Mouse (Mus musculus) neural tube, embryonic 11.5 days (tissue): ENCODE data around the gene Lrrk1. TPM values are rescaled to one million over a fixed set of nuclear protein-coding genes. Genes with fewer than 3 reads are reported as not detected.

Experiments used
- ATAC-seq: fragments of 200-750 bp; cut with Nextera tagmentation; 2 replicates; pipeline ENCODE4 v1.8.0; 2017; ENCODE audit warnings: moderate number of reproducible peaks, mild to moderate bottlenecking, moderate TSS enrichment, moderate library complexity; ENCODE audit not compliant: insufficient read depth, low FRiP score, low TSS enrichment
- DNase-seq: peaks from one replicate; pipeline ENCODE4 v3.0.0-alpha.2; 2015; ENCODE audit warnings: low spot score
- H3K27ac ChIP-seq: fragments of 300-500 bp; sonication (generic); 2 replicates; pipeline ENCODE4 v1.5.1; 2014; ENCODE audit warnings: low read depth, mild to moderate bottlenecking, low read length
- H3K27me3 ChIP-seq: fragments of 300-500 bp; sonication (generic); 2 replicates; pipeline ENCODE4 v1.6.1; 2014; ENCODE audit warnings: mild to moderate bottlenecking, low read length, mixed read lengths; ENCODE audit not compliant: control insufficient read depth, insufficient read depth
- H3K36me3 ChIP-seq: fragments of 300-500 bp; sonication (generic); 2 replicates; pipeline ENCODE4 v1.6.1; 2014; ENCODE audit warnings: mild to moderate bottlenecking, low read length, moderate library complexity, mixed read lengths; ENCODE audit not compliant: control insufficient read depth, insufficient read depth
- H3K4me1 ChIP-seq: fragments of 300-500 bp; sonication (generic); 2 replicates; pipeline ENCODE4 v1.6.1; 2014; ENCODE audit warnings: low read length, mixed read lengths; ENCODE audit not compliant: control insufficient read depth, insufficient read depth
- H3K4me2 ChIP-seq: fragments of 300-500 bp; sonication (generic); 2 replicates; pipeline ENCODE4 v1.6.1; 2014; ENCODE audit warnings: low read depth, mild to moderate bottlenecking, moderate library complexity
- H3K4me3 ChIP-seq: fragments of 300-500 bp; sonication (generic); 2 replicates; pipeline ENCODE4 v1.5.1; 2014; ENCODE audit warnings: low read depth, low read length
- H3K9ac ChIP-seq: fragments of 300-500 bp; sonication (generic); 2 replicates; pipeline ENCODE4 v1.6.1; 2014; ENCODE audit warnings: mild to moderate bottlenecking, low read length
- H3K9me3 ChIP-seq: fragments of 300-500 bp; sonication (generic); 2 replicates; pipeline ENCODE4 v1.6.1; 2016; ENCODE audit warnings: low read length; ENCODE audit not compliant: control insufficient read depth
- WGBS: fragments of 180-500 bp; shearing (Covaris S2); extraction: QIAGEN DNeasy Blood & Tissue Kit; methylation state at CpG from one replicate; pipeline ENCODE4 v1.1.7; 2014; 5-methylcytosine and 5-hydroxymethylcytosine counted together
- polyA plus RNA-seq: library from polyadenylated mRNA; unstranded; fragments of >200 nt; fragmentation: Nextera tagmentation; extraction: Ambion mirVana; gene quantifications from 2 replicates; pipeline ENCODE4 v1.2.1, GENCODE M21; 2014

Lrrk1 gene
- polyA plus RNA-seq, 1 experiment from 2014 or later = 7.0 TPM

- no peak for DNase-seq
- no peak overlapping the region for H3K27ac ChIP-seq
Observed at GRCm38 (mm10) chr7:66227814-66228609, 160.1 kb downstream of the Lrrk1 start.

DNA sequence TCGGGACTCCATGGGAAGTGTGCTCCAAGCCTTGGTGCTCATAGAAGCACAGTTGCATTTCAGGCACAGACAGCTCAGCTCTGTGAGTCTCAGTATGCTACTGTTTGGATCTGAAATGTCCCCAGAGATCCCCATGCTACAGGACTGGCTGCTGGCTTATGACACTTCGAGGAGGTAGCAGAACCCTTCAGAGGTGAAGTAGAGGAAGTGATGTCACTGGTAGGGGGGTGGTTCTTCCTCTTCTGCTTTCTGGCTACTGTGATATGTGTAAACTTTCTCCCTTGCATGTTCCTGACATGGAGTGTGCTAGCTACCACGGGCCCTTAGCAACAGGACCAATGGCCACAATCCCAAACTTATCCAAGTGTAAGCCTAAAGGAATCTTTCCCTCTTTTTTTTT lies 162.3 kb downstream of the Lrrk1 start:
- WGBS = 88% methylated on average over 3 of the region's 3 CpGs
- Histone ChIP-seq H3K27ac (no peak overlapping the region), H3K9me3 (no peaks in the 10 kb centered on the region), H3K27me3 (no peaks in the 10 kb centered on the region), H3K4me3 (no peak overlapping the region), H3K9ac (no peak overlapping the region), H3K36me3 (no peaks in the 10 kb centered on the region), H3K4me1 (peaks cover 19% of the 10 kb centered on the region), H3K4me2 (no peak overlapping the region)
- DNase-seq = no peak
- no peak for ATAC-seq

More at GRCm38 (mm10) chr7:66227814-66228609, 160.1 kb downstream of the Lrrk1 start:
- Histone ChIP-seq H3K4me1 (peaks cover 27% of the 10 kb centered on the region), H3K4me2 (no peak overlapping the region), H3K4me3 (no peak overlapping the region), H3K9ac (no peak overlapping the region), H3K27me3 (no peaks in the 10 kb centered on the region), H3K36me3 (no peaks in the 10 kb centered on the region), H3K9me3 (no peaks in the 10 kb centered on the region)
- 86% methylated on average over 13 of the region's 13 CpGs for WGBS
- no peak for ATAC-seq

- H3K9ac ChIP-seq = no peak overlapping the region
- peaks cover 8% of the 10 kb centered on the region for H3K4me1 ChIP-seq
- no peak overlapping the region for H3K27ac ChIP-seq
- WGBS = 95% methylated on average over 6 of the region's 6 CpGs
- no peaks in the 10 kb centered on the region for H3K9me3 ChIP-seq
- H3K36me3 ChIP-seq = no peaks in the 10 kb centered on the region
- H3K4me3 ChIP-seq = no peak overlapping the region
- H3K27me3 ChIP-seq = no peaks in the 10 kb centered on the region
- H3K4me2 ChIP-seq = no peak overlapping the region
- ATAC-seq (no peak), DNase-seq (no peak)
Observed at GRCm38 (mm10) chr7:66224541-66224940, 163.6 kb downstream of the Lrrk1 start.

GRCm38 (mm10) chr7:66223731-66224130 lies 164.4 kb downstream of the Lrrk1 start:
- H3K4me2 ChIP-seq = no peak overlapping the region
- H3K9me3 ChIP-seq = no peaks in the 10 kb centered on the region
- DNase-seq (no peak), ATAC-seq (no peak)
- no peak overlapping the region for H3K9ac ChIP-seq
- H3K36me3 ChIP-seq = no peaks in the 10 kb centered on the region
- no peaks in the 10 kb centered on the region for H3K27me3 ChIP-seq
- H3K27ac ChIP-seq = no peak overlapping the region
- no peak overlapping the region for H3K4me3 ChIP-seq
- H3K4me1 ChIP-seq = peaks cover 5% of the 10 kb centered on the region
- 90% methylated on average over 1 of the region's 1 CpGs for WGBS

- ATAC-seq (no peak), DNase-seq (no peak)
- H3K9ac ChIP-seq = no peak overlapping the region
- no peak overlapping the region for H3K4me3 ChIP-seq
- no peaks in the 10 kb centered on the region for H3K36me3 ChIP-seq
- H3K4me1 ChIP-seq = peaks cover 3% of the 10 kb centered on the region; the same call in 1 of the 2 replicates
- 0 out of 2 replicates have a peak overlapping the region, but pooled peaks have one; percentile 42 for H3K27ac ChIP-seq
- H3K27me3 ChIP-seq = no peaks in the 10 kb centered on the region
- H3K9me3 ChIP-seq = no peaks in the 10 kb centered on the region
- 22% methylated on average over 8 of the region's 8 CpGs for WGBS
- H3K4me2 ChIP-seq = no peak overlapping the region
Observed at GRCm38 (mm10) chr7:66222621-66223091, 165.5 kb downstream of the Lrrk1 start.

DNA sequence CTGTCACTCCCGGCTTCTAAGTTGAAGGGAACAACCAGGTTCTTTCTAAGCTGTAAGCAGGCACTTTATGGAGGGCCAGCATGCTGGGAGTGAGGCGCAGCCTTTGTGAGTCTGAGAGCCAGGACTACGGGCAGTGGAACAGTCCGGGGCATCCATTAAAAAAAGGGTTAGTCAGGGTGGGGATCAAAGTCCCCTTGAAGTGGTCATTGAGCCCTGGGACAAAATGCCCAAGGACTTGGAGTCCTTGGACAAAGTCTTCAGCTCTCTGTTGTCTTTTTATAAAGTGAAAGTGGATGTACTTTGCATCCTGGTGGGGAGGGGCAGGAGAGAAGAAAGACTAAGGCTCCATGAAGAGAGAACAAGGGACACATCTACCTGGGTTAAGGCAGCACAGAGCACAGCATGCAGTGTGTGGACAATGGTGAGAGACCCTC lies 168.3 kb downstream of the Lrrk1 start:
- H3K9ac ChIP-seq = no peak overlapping the region
- no peaks in the 10 kb centered on the region for H3K9me3 ChIP-seq
- H3K36me3 ChIP-seq = no peaks in the 10 kb centered on the region
- DNase-seq = no peak
- ATAC-seq = no peak
- H3K27ac ChIP-seq = no peak overlapping the region
- no peaks in the 10 kb centered on the region for H3K27me3 ChIP-seq
- WGBS = 47% methylated on average over 4 of the region's 4 CpGs
- H3K4me3 ChIP-seq = no peak overlapping the region
- peaks cover 3% of the 10 kb centered on the region; the same call in 1 of the 2 replicates for H3K4me1 ChIP-seq
- H3K4me2 ChIP-seq = no peak overlapping the region

- DNase-seq (no peak), ATAC-seq (no peak)
- Histone ChIP-seq H3K27ac (no peak overlapping the region), H3K4me3 (no peak overlapping the region), H3K9ac (no peak overlapping the region), H3K36me3 (no peaks in the 10 kb centered on the region), H3K4me2 (no peak overlapping the region), H3K27me3 (no peaks in the 10 kb centered on the region), H3K4me1 (peaks cover 3% of the 10 kb centered on the region; the same call in 1 of the 2 replicates), H3K9me3 (no peaks in the 10 kb centered on the region)
- WGBS = 82% methylated on average over 4 of the region's 4 CpGs
Observed at GRCm38 (mm10) chr7:66219028-66219793, 168.9 kb downstream of the Lrrk1 start.

DNA sequence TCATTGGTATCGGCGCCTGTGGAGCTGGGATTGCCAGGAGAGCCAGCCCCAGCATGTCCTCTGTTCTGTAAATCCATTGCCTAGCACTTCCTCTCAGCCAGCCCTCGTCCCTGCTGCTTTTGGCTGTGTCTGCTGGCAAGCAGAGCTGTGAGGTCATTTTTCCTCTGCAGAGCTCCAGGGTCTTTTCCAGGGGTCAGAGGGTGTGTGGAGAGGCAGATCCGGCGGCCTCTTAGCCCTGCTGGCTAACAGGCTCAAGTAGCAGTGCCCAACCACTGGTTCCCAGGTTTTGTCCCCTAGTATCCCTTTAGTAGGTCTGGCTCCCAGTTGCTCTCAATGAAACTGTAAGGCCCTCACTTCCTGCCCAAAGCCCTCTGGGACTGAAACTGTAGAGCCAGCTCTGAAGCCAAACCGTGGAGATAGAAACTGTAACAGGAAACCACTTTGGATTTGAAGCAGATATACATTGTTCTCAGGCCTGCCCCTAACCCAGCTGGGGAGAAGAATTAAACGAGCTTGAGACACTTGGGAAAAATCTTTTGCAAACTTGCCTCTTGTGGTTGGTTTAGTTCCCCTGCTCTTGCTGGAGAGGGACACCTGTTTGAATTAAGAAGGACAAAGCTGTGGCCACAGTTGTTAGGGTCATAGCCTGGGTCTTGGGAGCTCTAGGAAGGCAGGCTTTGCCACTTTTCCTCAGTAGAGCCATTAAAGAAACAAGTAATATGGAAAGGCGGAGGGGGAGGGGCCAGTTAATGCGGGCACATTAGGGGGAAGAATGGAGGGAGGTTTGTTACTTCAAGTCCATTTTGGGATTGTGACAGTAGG lies 169.7 kb downstream of the Lrrk1 start:
- Histone ChIP-seq H3K9ac (no peak overlapping the region), H3K4me2 (no peak overlapping the region), H3K27ac (0 out of 2 replicates have a peak overlapping the region, but pooled peaks have one; percentile 0), H3K27me3 (no peaks in the 10 kb centered on the region), H3K36me3 (no peaks in the 10 kb centered on the region), H3K9me3 (no peaks in the 10 kb centered on the region), H3K4me3 (no peak overlapping the region), H3K4me1 (peaks cover 3% of the 10 kb centered on the region; the same call in 1 of the 2 replicates)
- WGBS = 38% methylated on average over 9 of the region's 9 CpGs
- DNase-seq (no peak), ATAC-seq (no peak)
